Mouse (Mus musculus): ENCODE results near the gene Cgn. TPM values are rescaled to one million over a fixed set of nuclear protein-coding genes. Genes with fewer than 3 reads are reported as not detected.
A peak's percentile ranks its signal among the peaks of the same experiment; 100 is the strongest.
"Not testable (repeated sequence)": the region's sequence is repeated elsewhere in the genome, so short reads cannot be mapped to it uniquely, and the experiment has no call there.

Cgn gene
- polyA plus RNA-seq, 1 experiment from 2014 or later = 5.7 TPM

- H3K9ac ChIP-seq (ENCODE audit: low read length); H3K9me3 ChIP-seq (ENCODE audit: control insufficient read depth, low read length); DNase-seq (ENCODE audit: low spot score); H3K4me3 ChIP-seq (ENCODE audit: low read depth, low read length); H3K4me2 ChIP-seq (ENCODE audit: low read depth, low read length, severe bottlenecking); H3K27me3 ChIP-seq (ENCODE audit: control insufficient read depth, insufficient read depth, low read length); H3K36me3 ChIP-seq (ENCODE audit: control insufficient read depth, insufficient read depth, low read length); ATAC-seq (replicated peaks; ENCODE audit: low FRiP score); H3K27ac ChIP-seq (ENCODE audit: low read depth, low read length); H3K4me1 ChIP-seq (replicated peaks; ENCODE audit: control insufficient read depth, insufficient read depth, low read length): not testable (repeated sequence)
- 90% methylated on average over 3 of the region's 5 CpGs for WGBS
Measured at GRCm38 (mm10) chr3:94764545-94765292, 21.6 kb downstream of the Cgn start.

GRCm38 (mm10) chr3:94758427-94758826 lies 27.9 kb downstream of the Cgn start:
- H3K9me3 ChIP-seq (ENCODE audit: control insufficient read depth, low read length); H3K27ac ChIP-seq (ENCODE audit: low read depth, low read length); H3K4me2 ChIP-seq (ENCODE audit: low read depth, low read length, severe bottlenecking); H3K9ac ChIP-seq (ENCODE audit: low read length); H3K4me3 ChIP-seq (ENCODE audit: low read depth, low read length); ATAC-seq (replicated peaks; ENCODE audit: low FRiP score); H3K36me3 ChIP-seq (ENCODE audit: control insufficient read depth, insufficient read depth, low read length); H3K27me3 ChIP-seq (ENCODE audit: control insufficient read depth, insufficient read depth, low read length); H3K4me1 ChIP-seq (replicated peaks; ENCODE audit: control insufficient read depth, insufficient read depth, low read length); DNase-seq (ENCODE audit: low spot score): not testable (repeated sequence)
- 58% methylated on average over 4 of the region's 9 CpGs for WGBS

GRCm38 (mm10) chr3:94758056-94758409 lies 28.3 kb downstream of the Cgn start:
- not testable (repeated sequence) for H3K9ac ChIP-seq (ENCODE audit: low read length); H3K27me3 ChIP-seq (ENCODE audit: control insufficient read depth, insufficient read depth, low read length); H3K9me3 ChIP-seq (ENCODE audit: control insufficient read depth, low read length); DNase-seq (ENCODE audit: low spot score); H3K36me3 ChIP-seq (ENCODE audit: control insufficient read depth, insufficient read depth, low read length); H3K27ac ChIP-seq (ENCODE audit: low read depth, low read length); H3K4me1 ChIP-seq (replicated peaks; ENCODE audit: control insufficient read depth, insufficient read depth, low read length)
- ATAC-seq (replicated peaks; ENCODE audit: low FRiP score) = peak; percentile 95
- Histone ChIP-seq H3K4me3 (ENCODE audit: low read depth, low read length) (peak overlapping the region; percentile 17; the same call in 1 of the 2 replicates), H3K4me2 (ENCODE audit: low read depth, low read length, severe bottlenecking) (peak overlapping the region; percentile 29; the same call in 1 of the 2 replicates)
- WGBS = 0% methylated on average over 14 of the region's 31 CpGs

GRCm38 (mm10) chr3:94757251-94758055 lies 28.8 kb downstream of the Cgn start:
- H3K4me1 ChIP-seq (replicated peaks; ENCODE audit: control insufficient read depth, insufficient read depth, low read length); DNase-seq (ENCODE audit: low spot score); H3K27ac ChIP-seq (ENCODE audit: low read depth, low read length); H3K27me3 ChIP-seq (ENCODE audit: control insufficient read depth, insufficient read depth, low read length); H3K36me3 ChIP-seq (ENCODE audit: control insufficient read depth, insufficient read depth, low read length); H3K9me3 ChIP-seq (ENCODE audit: control insufficient read depth, low read length): not testable (repeated sequence)
- peak; percentile 69 for ATAC-seq (replicated peaks; ENCODE audit: low FRiP score)
- H3K4me3 ChIP-seq (ENCODE audit: low read depth, low read length) = peak overlapping the region; percentile 27
- peak overlapping the region; percentile 61 for H3K4me2 ChIP-seq (ENCODE audit: low read depth, low read length, severe bottlenecking)
- WGBS = 3% methylated on average over 21 of the region's 47 CpGs
- 0 out of 2 replicates have a peak overlapping the region, but pooled peaks have one; percentile 23 for H3K9ac ChIP-seq (ENCODE audit: low read length)

GRCm38 (mm10) chr3:94745691-94746090 lies 40.6 kb downstream of the Cgn start:
- Histone ChIP-seq H3K4me2 (ENCODE audit: low read depth, low read length, severe bottlenecking) (no peak overlapping the region), H3K9me3 (ENCODE audit: control insufficient read depth, low read length) (no peaks in the 10 kb centered on the region), H3K9ac (ENCODE audit: low read length) (no peak overlapping the region), H3K4me3 (ENCODE audit: low read depth, low read length) (no peak overlapping the region), H3K36me3 (ENCODE audit: control insufficient read depth, insufficient read depth, low read length) (no peaks in the 10 kb centered on the region), H3K27me3 (ENCODE audit: control insufficient read depth, insufficient read depth, low read length) (no peaks in the 10 kb centered on the region), H3K27ac (ENCODE audit: low read depth, low read length) (no peak overlapping the region), H3K4me1 (replicated peaks; ENCODE audit: control insufficient read depth, insufficient read depth, low read length) (no peaks in the 10 kb centered on the region)
- DNase-seq (ENCODE audit: low spot score) = no peak
- no peak for ATAC-seq (replicated peaks; ENCODE audit: low FRiP score)
- 93% methylated on average over 17 of the region's 17 CpGs for WGBS

GRCm38 (mm10) chr3:94723637-94724036 lies 62.7 kb downstream of the Cgn start:
- not testable (repeated sequence) for H3K36me3 ChIP-seq (ENCODE audit: control insufficient read depth, insufficient read depth, low read length); H3K9me3 ChIP-seq (ENCODE audit: control insufficient read depth, low read length); DNase-seq (ENCODE audit: low spot score); ATAC-seq (replicated peaks; ENCODE audit: low FRiP score); H3K9ac ChIP-seq (ENCODE audit: low read length); H3K4me2 ChIP-seq (ENCODE audit: low read depth, low read length, severe bottlenecking); H3K4me1 ChIP-seq (replicated peaks; ENCODE audit: control insufficient read depth, insufficient read depth, low read length); H3K27me3 ChIP-seq (ENCODE audit: control insufficient read depth, insufficient read depth, low read length); H3K27ac ChIP-seq (ENCODE audit: low read depth, low read length); H3K4me3 ChIP-seq (ENCODE audit: low read depth, low read length)
- 34% methylated on average over 2 of the region's 2 CpGs for WGBS

- H3K27ac ChIP-seq (ENCODE audit: low read depth, low read length); H3K27me3 ChIP-seq (ENCODE audit: control insufficient read depth, insufficient read depth, low read length); H3K4me2 ChIP-seq (ENCODE audit: low read depth, low read length, severe bottlenecking); DNase-seq (ENCODE audit: low spot score); ATAC-seq (replicated peaks; ENCODE audit: low FRiP score); H3K9ac ChIP-seq (ENCODE audit: low read length); H3K36me3 ChIP-seq (ENCODE audit: control insufficient read depth, insufficient read depth, low read length); H3K4me1 ChIP-seq (replicated peaks; ENCODE audit: control insufficient read depth, insufficient read depth, low read length); H3K9me3 ChIP-seq (ENCODE audit: control insufficient read depth, low read length); H3K4me3 ChIP-seq (ENCODE audit: low read depth, low read length): not testable (repeated sequence)
- WGBS = 42% methylated on average over 1 of the region's 1 CpGs
Measured at GRCm38 (mm10) chr3:94718253-94718652, 68.0 kb downstream of the Cgn start.

GRCm38 (mm10) chr3:94713424-94713823 lies 72.9 kb downstream of the Cgn start:
- not testable (repeated sequence) for H3K9me3 ChIP-seq (ENCODE audit: control insufficient read depth, low read length); H3K4me1 ChIP-seq (replicated peaks; ENCODE audit: control insufficient read depth, insufficient read depth, low read length); H3K27ac ChIP-seq (ENCODE audit: low read depth, low read length); H3K9ac ChIP-seq (ENCODE audit: low read length); DNase-seq (ENCODE audit: low spot score); H3K27me3 ChIP-seq (ENCODE audit: control insufficient read depth, insufficient read depth, low read length); H3K4me3 ChIP-seq (ENCODE audit: low read depth, low read length); H3K4me2 ChIP-seq (ENCODE audit: low read depth, low read length, severe bottlenecking); H3K36me3 ChIP-seq (ENCODE audit: control insufficient read depth, insufficient read depth, low read length); ATAC-seq (replicated peaks; ENCODE audit: low FRiP score)
- WGBS = 77% methylated on average over 3 of the region's 3 CpGs
